Mouse (Mus musculus) small intestine, adult 2 months (tissue): ENCODE results near the gene Gjc2. TPM values are rescaled to one million over a fixed set of nuclear protein-coding genes. Genes with fewer than 3 reads are reported as not detected.

Source experiments
- H3K27ac ChIP-seq: fragments of 200-500 bp; 2 replicates; pipeline ENCODE4 v1.5.1; 2012; ENCODE audit warnings: low read depth, low read length, control low read depth, inconsistent platforms; ENCODE audit not compliant: insufficient read depth
- H3K27me3 ChIP-seq: fragments of 200-500 bp; 2 replicates; pipeline ENCODE4 v1.6.1; 2012; ENCODE audit warnings: mild to moderate bottlenecking, moderate library complexity, low read length, inconsistent platforms; ENCODE audit not compliant: control insufficient read depth, insufficient read depth
- H3K36me3 ChIP-seq: fragments of 200-500 bp; 2 replicates; pipeline ENCODE4 v1.6.1; 2012; ENCODE audit warnings: mild to moderate bottlenecking, low read length, control low read depth, inconsistent platforms; ENCODE audit not compliant: control insufficient read depth, insufficient read depth
- H3K4me1 ChIP-seq: fragments of 200-500 bp; 2 replicates; pipeline ENCODE4 v1.6.1; 2012; ENCODE audit warnings: low read length, inconsistent platforms, mixed read lengths; ENCODE audit not compliant: control insufficient read depth, insufficient read depth, insufficient read length
- H3K4me3 ChIP-seq: fragments of 200-500 bp; 2 replicates; pipeline ENCODE4 v1.5.1; 2012; ENCODE audit warnings: low read depth, mild to moderate bottlenecking, control low read depth, inconsistent platforms, low read length, moderate library complexity
- CTCF ChIP-seq: fragments of 200-500 bp; IDR thresholded peaks from 2 replicates; pipeline ENCODE4 v1.5.1; 2012; ENCODE audit warnings: low read depth, mild to moderate bottlenecking, control low read depth, inconsistent platforms, low read length, moderate library complexity, mixed read lengths; ENCODE audit not compliant: insufficient replicate concordance, insufficient read length; ENCODE audit errors: extremely low read depth
- POLR2A ChIP-seq: fragments of 200-500 bp; IDR thresholded peaks from 2 replicates; pipeline ENCODE4 v1.6.1; 2012; ENCODE audit warnings: low read depth, mild to moderate bottlenecking, control low read depth, inconsistent platforms, low read length, moderate library complexity
- WGBS: fragments of 180-500 bp; shearing (Covaris S2); methylation state at CpG from one replicate; pipeline ENCODE4 v1.1.7; 2018; 5-methylcytosine and 5-hydroxymethylcytosine counted together
- polyA plus RNA-seq: library from polyadenylated mRNA; depleted of rRNA; stranded (reverse); fragments of >200 nt; gene quantifications from 2 replicates; pipeline ENCODE4 v1.2.3, GENCODE M21; 2012; rRNA removed

Gene Gjc2
- polyA plus RNA-seq, 1 experiment: 4.6 TPM

DNA sequence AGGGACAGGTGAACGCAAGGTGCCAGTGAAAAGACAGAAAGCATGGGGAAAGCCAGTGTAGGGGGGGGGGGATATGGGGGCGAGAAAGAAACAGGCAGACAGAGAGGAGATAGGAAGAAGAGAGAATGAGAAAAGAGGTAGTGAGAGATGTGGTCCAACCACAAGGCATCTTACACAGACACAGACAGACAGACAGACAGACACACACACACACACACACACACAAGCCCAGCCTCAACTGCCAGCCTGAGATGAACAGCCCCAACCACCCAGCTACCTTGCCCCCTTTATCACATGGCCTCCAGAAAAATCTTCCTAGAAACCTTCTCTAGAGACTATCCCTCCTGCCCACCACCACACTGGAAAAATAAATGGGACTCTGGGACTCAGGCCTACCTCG is 50.9 kb downstream of the Gjc2 start:
- 73% methylated on average over 3 of the region's 3 CpGs for WGBS

GRCm38 (mm10) chr11:59131348-59131919 is 51.6 kb downstream of the Gjc2 start:
- no peak overlapping the region for H3K27ac ChIP-seq
- H3K36me3 ChIP-seq: no peaks in the 10 kb centered on the region
- H3K4me1 ChIP-seq: peaks cover 18% of the 10 kb centered on the region
- peaks cover 23% of the 10 kb centered on the region for H3K27me3 ChIP-seq
- no peak overlapping the region for H3K4me3 ChIP-seq
- TF ChIP-seq POLR2A (no peak), CTCF (no peak)
- WGBS: 68% methylated on average over 18 of the region's 18 CpGs

More for the DNA sequence above, 50.9 kb downstream of the Gjc2 start:
- TF ChIP-seq POLR2A (no peak), CTCF (no peak)
- peaks cover 18% of the 10 kb centered on the region for H3K4me1 ChIP-seq
- peaks cover 29% of the 10 kb centered on the region for H3K27me3 ChIP-seq
- no peak overlapping the region for H3K27ac ChIP-seq
- H3K36me3 ChIP-seq: no peaks in the 10 kb centered on the region
- no peak overlapping the region for H3K4me3 ChIP-seq

DNA sequence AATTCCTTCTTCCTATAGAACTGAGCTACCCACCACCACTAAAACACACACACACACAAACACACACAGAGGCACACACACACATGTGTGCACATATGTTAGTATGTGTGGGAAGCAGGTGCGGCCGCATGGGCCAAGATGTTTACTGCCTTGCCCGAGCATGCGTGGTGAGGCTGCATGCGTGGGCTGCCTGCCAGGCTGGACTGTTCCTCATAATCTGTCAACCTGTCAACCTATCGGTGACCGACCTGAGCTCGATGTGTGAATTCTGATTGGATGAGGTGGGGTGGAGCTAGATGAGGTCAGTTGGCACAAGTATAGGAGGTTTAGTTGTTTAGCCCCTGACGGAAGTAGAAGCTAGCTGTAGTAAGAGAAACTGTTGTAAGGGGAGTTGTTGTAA is 52.2 kb downstream of the Gjc2 start:
- H3K36me3 ChIP-seq: no peaks in the 10 kb centered on the region
- peaks cover 14% of the 10 kb centered on the region for H3K4me1 ChIP-seq
- H3K4me3 ChIP-seq: no peak overlapping the region
- TF ChIP-seq CTCF (no peak), POLR2A (no peak)
- WGBS: 48% methylated on average over 9 of the region's 9 CpGs
- H3K27me3 ChIP-seq: peaks cover 17% of the 10 kb centered on the region
- H3K27ac ChIP-seq: no peak overlapping the region

Other genes starting within 250 kb of the Gjc2 start
- gene Rnf187, start 244.3 kb downstream of the Gjc2 start, polyA plus RNA-seq: 87.9 and 160 TPM in 2 replicates
- 1.7 and 3.8 TPM in 2 replicates for gene Hist3h2ba, start 234.3 kb downstream of the Gjc2 start, polyA plus RNA-seq
- 5.2 and 12.1 TPM in 2 replicates for gene Hist3h2a, start 228.5 kb downstream of the Gjc2 start, polyA plus RNA-seq
- gene Trim17, start 228.5 kb downstream of the Gjc2 start, polyA plus RNA-seq: 0.08 TPM in 1 of 2 replicates, not detected in the other
- 15.4 and 22.6 TPM in 2 replicates for gene Trim11, start 205.1 kb downstream of the Gjc2 start, polyA plus RNA-seq
- 0.57 and 1.2 TPM in 2 replicates for gene Obscn, start 46.8 kb downstream of the Gjc2 start, polyA plus RNA-seq
- 4.9 and 8.0 TPM in 2 replicates for gene Iba57, start 19.5 kb downstream of the Gjc2 start, polyA plus RNA-seq
- 284 and 285 TPM in 2 replicates for gene Guk1, start 9.0 kb upstream of the Gjc2 start, polyA plus RNA-seq
- 32.5 and 36.0 TPM in 2 replicates for gene Mrpl55, start 19.3 kb upstream of the Gjc2 start, polyA plus RNA-seq
- gene 2310033P09Rik, start 25.1 kb upstream of the Gjc2 start, polyA plus RNA-seq: 7.6 and 16.0 TPM in 2 replicates
- gene Arf1, start 45.1 kb upstream of the Gjc2 start, polyA plus RNA-seq: 472 and 885 TPM in 2 replicates
- not detected in 2 replicates for gene Wnt3a, start 107.5 kb upstream of the Gjc2 start, polyA plus RNA-seq
- 1.1 and 1.2 TPM in 2 replicates for gene Wnt9a, start 123.7 kb upstream of the Gjc2 start, polyA plus RNA-seq
- not detected in 2 replicates for gene Prss38, start 192.4 kb upstream of the Gjc2 start, polyA plus RNA-seq